Mouse (Mus musculus): ENCODE results near the gene Ing1. TPM values are rescaled to one million over a fixed set of nuclear protein-coding genes. Genes with fewer than 3 reads are reported as not detected.

The Ing1 gene
- polyA plus RNA-seq, 1 experiment from 2014 or later, result 35.9 TPM

DNA sequence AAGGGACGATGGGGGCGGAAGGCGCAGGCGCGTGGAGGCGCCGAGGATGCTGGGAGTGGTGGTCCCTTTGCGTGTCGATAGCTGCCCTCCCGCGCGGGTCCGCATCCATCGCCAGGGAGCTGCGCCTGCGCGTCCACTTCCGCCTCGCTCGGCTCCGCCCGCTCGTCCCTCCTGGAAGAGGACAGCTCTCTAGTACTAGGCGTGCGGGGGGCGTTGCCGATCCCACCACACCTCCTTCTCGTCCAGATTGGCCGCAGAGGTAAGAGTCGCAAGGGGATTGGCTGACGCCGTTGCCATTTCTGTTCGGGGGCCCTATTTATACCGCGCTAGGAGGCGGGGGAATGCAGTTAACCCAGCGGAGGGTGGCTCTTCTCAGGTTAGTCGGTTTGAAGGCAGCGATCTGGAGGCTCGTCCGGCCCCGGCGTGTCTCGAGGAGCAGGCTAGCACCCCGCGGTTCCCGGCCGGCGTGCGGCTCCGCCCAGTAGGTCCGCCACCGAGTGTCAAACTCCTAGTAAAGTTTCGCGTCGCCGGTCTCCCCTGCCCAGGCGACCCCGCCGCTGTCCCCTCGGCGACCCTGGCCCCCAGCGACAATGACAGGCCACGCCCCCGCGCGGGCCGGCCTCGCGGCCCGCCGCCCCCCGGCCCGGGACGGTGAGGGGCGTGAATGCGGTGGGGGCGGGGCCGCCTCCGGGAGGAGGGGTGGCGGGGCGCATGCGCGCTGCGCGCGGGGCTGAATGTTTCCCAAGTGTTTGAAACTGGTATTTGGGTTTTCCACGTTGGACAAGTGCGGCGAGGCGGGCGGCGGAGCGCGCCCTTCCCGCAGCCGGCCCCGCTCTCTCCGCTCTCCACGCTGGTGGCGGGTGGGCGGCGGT is 585 bp downstream of the Ing1 start:
- Histone ChIP-seq H3K27ac (replicated peaks; ENCODE audit: low read depth, low read length) (peak overlapping the region; percentile 99), H3K9ac (ENCODE audit: low read depth, low read length) (peak overlapping the region; percentile 92), H3K4me2 (ENCODE audit: low read depth, low read length) (peak overlapping the region; percentile 68), H3K4me1 (ENCODE audit: control insufficient read depth, insufficient read depth, low read length) (peaks cover 20% of the 10 kb centered on the region), H3K4me3 (ENCODE audit: low read depth, low read length) (peak overlapping the region; percentile 72), H3K27me3 (replicated peaks; ENCODE audit: control insufficient read depth, insufficient read depth, low read length) (no peaks in the 10 kb centered on the region), H3K36me3 (ENCODE audit: control insufficient read depth, insufficient read depth, low read length) (no peaks in the 10 kb centered on the region), H3K9me3 (ENCODE audit: control insufficient read depth, low read length) (no peaks in the 10 kb centered on the region)
- peak; percentile 88 for ATAC-seq (ENCODE audit: low read depth)
- peak; percentile 100 for DNase-seq (ENCODE audit: low spot score)
- WGBS, result 0% methylated on average over 27 of the region's 103 CpGs

DNA sequence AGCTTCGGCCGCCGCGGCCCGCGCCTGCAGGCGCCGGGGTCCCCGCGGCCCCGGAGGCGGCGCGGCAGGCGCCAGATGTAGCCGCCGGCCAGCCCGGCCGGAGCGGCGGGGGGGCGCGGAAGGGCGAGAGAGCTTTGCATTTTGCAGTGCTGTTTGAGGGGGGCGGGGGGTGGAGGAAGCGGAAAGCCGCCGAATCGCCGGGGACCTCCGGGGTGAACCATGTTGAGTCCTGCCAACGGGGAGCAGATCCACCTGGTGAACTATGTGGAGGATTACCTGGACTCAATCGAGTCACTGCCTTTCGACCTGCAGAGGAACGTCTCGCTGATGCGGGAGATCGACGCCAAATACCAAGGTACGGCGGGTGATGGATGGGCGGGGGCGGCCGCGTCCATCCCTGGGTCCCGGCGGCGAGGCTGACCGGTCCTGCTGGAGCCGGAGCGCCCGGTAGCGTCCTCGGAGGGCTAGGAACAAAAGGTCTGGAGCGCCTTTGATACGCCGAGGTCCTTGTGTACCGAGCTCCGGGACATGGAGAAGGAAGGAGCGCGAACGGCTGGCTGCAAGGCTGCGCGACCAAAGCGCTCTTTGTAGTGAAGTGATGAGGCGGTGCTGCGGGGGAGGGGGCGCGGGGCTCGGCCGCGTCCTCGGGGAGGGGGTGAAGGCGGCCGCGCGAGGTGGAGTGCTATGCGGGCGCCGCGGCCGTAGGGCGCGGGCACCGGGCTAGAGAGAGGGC is 1.5 kb downstream of the Ing1 start:
- Histone ChIP-seq H3K27me3 (replicated peaks; ENCODE audit: control insufficient read depth, insufficient read depth, low read length) (no peaks in the 10 kb centered on the region), H3K4me2 (ENCODE audit: low read depth, low read length) (peak overlapping the region; percentile 68), H3K4me3 (ENCODE audit: low read depth, low read length) (peak overlapping the region; percentile 72), H3K4me1 (ENCODE audit: control insufficient read depth, insufficient read depth, low read length) (peaks cover 19% of the 10 kb centered on the region), H3K9me3 (ENCODE audit: control insufficient read depth, low read length) (no peaks in the 10 kb centered on the region), H3K36me3 (ENCODE audit: control insufficient read depth, insufficient read depth, low read length) (peaks cover 7% of the 10 kb centered on the region), H3K9ac (ENCODE audit: low read depth, low read length) (peak overlapping the region; percentile 92), H3K27ac (replicated peaks; ENCODE audit: low read depth, low read length) (peak overlapping the region; percentile 97)
- ATAC-seq (ENCODE audit: low read depth), result no peak
- under 1% methylated on average over 67 of the region's 85 CpGs for WGBS
- peak; percentile 31 for DNase-seq (ENCODE audit: low spot score)

DNA sequence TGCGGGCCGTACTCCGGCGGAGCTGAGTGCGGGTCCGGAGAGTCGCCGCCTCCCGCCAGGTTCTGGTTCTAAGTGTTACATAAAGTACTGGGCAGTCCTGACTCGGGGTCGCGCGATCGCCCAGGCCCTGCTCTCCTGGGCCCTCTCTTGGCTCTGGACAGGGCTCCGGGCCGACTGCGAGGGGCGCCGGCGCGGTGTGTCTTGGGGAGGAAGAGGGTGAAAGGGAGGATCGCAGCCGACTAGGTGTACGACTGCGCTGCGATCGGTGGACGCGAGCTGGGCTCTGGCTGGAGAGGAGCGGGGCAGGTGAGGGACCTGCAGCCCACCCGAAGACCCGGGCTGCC is 2.0 kb downstream of the Ing1 start:
- Histone ChIP-seq H3K27ac (replicated peaks; ENCODE audit: low read depth, low read length) (peak overlapping the region; percentile 97), H3K4me3 (ENCODE audit: low read depth, low read length) (peak overlapping the region; percentile 72), H3K4me2 (ENCODE audit: low read depth, low read length) (peak overlapping the region; percentile 68), H3K36me3 (ENCODE audit: control insufficient read depth, insufficient read depth, low read length) (peaks cover 12% of the 10 kb centered on the region), H3K27me3 (replicated peaks; ENCODE audit: control insufficient read depth, insufficient read depth, low read length) (no peaks in the 10 kb centered on the region), H3K4me1 (ENCODE audit: control insufficient read depth, insufficient read depth, low read length) (peaks cover 19% of the 10 kb centered on the region), H3K9ac (ENCODE audit: low read depth, low read length) (peak overlapping the region; percentile 92), H3K9me3 (ENCODE audit: control insufficient read depth, low read length) (no peaks in the 10 kb centered on the region)
- ATAC-seq (ENCODE audit: low read depth) (no peak), DNase-seq (ENCODE audit: low spot score) (no peak)
- 0% methylated on average over 22 of the region's 32 CpGs for WGBS

DNA sequence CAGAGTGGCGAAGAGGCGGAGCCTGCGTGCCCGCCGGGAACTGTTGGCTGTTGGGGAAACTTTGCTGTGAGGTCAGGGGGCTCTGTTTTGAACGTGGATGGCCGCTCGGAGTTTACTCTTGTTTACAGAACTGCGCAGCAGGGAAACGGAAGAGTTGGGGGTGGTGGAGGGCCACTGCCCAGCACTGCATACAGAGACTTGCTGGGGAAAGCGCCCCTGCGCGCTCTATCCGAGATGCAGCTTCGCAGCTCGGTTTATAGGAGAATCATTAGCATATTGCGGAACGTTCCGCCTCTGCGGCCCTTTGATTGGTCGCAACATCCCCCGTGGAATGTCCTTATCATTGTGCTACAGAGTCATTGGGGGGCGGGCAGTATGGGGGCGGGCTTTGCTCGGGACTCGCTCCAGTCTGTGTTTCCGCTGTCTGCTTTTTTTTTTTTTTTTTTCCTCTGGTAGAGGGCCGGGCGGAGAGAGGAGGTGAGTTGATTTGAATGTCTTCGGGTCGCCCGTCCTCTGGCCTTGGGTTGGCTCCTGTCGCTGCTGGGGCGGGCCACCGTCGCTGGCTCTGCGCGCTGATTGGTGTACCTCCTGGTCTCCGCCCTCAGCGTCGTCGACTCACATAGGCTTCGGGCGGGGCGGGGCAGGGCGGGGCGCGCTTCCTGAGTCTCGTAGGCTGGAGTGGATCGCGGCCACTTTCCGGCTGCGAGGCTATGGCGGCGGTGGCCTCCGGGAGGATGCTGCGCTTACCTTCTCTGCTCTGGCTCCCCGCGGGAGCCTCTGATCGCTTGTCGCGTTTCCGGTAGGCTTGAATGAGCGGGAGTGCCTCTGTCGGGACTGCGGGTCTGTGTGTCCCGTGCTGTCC is 2.6 kb downstream of the Ing1 start:
- under 1% methylated on average over 60 of the region's 67 CpGs for WGBS
- H3K27me3 ChIP-seq (replicated peaks; ENCODE audit: control insufficient read depth, insufficient read depth, low read length), result no peaks in the 10 kb centered on the region
- peak overlapping the region; percentile 97 for H3K27ac ChIP-seq (replicated peaks; ENCODE audit: low read depth, low read length)

DNA sequence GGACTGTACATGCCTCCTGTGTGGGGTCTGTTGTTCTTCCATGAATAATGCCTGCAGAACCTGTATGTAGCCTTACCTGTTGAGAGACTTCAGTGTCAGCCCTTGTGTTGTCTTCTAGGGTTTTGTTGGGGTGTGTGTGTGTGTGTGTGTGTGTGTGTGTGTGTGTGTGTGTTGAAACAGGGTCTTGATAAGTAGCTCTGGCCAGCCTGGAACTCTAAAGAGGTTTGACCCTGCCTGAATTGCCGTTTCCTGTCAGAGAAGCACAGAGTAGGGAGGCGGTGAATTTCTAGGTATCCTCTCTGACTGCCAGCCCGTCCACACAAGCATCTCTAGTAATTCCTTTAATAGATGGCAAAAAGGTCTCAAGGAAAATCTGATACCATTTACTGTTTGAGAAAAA is 4.1 kb downstream of the Ing1 start:
- Histone ChIP-seq H3K9ac (ENCODE audit: low read depth, low read length) (no peak overlapping the region), H3K4me3 (ENCODE audit: low read depth, low read length) (no peak overlapping the region)

More for the DNA sequence above, 2.6 kb downstream of the Ing1 start:
- H3K4me3 ChIP-seq (ENCODE audit: low read depth, low read length), result peak overlapping the region; percentile 72
- peaks cover 12% of the 10 kb centered on the region for H3K36me3 ChIP-seq (ENCODE audit: control insufficient read depth, insufficient read depth, low read length)
- peak; percentile 83 for ATAC-seq (ENCODE audit: low read depth)
- H3K9ac ChIP-seq (ENCODE audit: low read depth, low read length), result peak overlapping the region; percentile 92
- peak overlapping the region; percentile 71 for H3K4me2 ChIP-seq (ENCODE audit: low read depth, low read length)
- H3K9me3 ChIP-seq (ENCODE audit: control insufficient read depth, low read length), result no peaks in the 10 kb centered on the region
- peak; percentile 99 for DNase-seq (ENCODE audit: low spot score)
- peaks cover 19% of the 10 kb centered on the region for H3K4me1 ChIP-seq (ENCODE audit: control insufficient read depth, insufficient read depth, low read length)

DNA sequence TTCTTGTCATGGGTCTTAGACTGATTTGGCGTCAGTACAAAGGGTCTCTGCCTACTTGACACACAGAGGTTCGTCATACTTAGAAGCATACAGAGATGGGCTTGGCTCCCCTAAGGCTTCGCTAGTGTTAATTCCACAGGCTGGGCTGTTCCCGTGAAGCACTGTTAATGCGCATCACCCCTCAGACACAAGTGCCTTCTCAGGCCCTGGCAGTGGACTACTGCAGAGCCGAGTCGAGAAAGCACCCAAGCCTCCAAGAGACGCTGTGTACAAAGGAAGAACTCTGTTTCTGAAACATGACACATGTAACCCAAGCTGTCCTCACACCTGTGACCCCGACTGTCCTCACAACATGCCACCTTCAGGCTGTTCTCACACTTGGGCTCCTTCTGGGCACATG is 4.8 kb downstream of the Ing1 start:
- DNase-seq (ENCODE audit: low spot score) (no peak), ATAC-seq (ENCODE audit: low read depth) (no peak)
- Histone ChIP-seq H3K27me3 (replicated peaks; ENCODE audit: control insufficient read depth, insufficient read depth, low read length) (no peaks in the 10 kb centered on the region), H3K9ac (ENCODE audit: low read depth, low read length) (no peak overlapping the region), H3K4me3 (ENCODE audit: low read depth, low read length) (no peak overlapping the region), H3K36me3 (ENCODE audit: control insufficient read depth, insufficient read depth, low read length) (peaks cover 33% of the 10 kb centered on the region), H3K4me1 (ENCODE audit: control insufficient read depth, insufficient read depth, low read length) (peaks cover 9% of the 10 kb centered on the region), H3K27ac (replicated peaks; ENCODE audit: low read depth, low read length) (no peak overlapping the region), H3K4me2 (ENCODE audit: low read depth, low read length) (no peak overlapping the region), H3K9me3 (ENCODE audit: control insufficient read depth, low read length) (no peaks in the 10 kb centered on the region)
- 75% methylated on average over 9 of the region's 9 CpGs for WGBS

More for the DNA sequence above, 4.1 kb downstream of the Ing1 start:
- no peak overlapping the region for H3K27ac ChIP-seq (replicated peaks; ENCODE audit: low read depth, low read length)
- no peak overlapping the region; the same call in 1 of the 2 replicates for H3K4me2 ChIP-seq (ENCODE audit: low read depth, low read length)
- no peak for DNase-seq (ENCODE audit: low spot score)
- peaks cover 26% of the 10 kb centered on the region for H3K36me3 ChIP-seq (ENCODE audit: control insufficient read depth, insufficient read depth, low read length)
- 61% methylated on average over 3 of the region's 3 CpGs for WGBS
- H3K9me3 ChIP-seq (ENCODE audit: control insufficient read depth, low read length), result no peaks in the 10 kb centered on the region
- ATAC-seq (ENCODE audit: low read depth), result no peak
- H3K27me3 ChIP-seq (replicated peaks; ENCODE audit: control insufficient read depth, insufficient read depth, low read length), result no peaks in the 10 kb centered on the region
- peaks cover 11% of the 10 kb centered on the region for H3K4me1 ChIP-seq (ENCODE audit: control insufficient read depth, insufficient read depth, low read length)

DNA sequence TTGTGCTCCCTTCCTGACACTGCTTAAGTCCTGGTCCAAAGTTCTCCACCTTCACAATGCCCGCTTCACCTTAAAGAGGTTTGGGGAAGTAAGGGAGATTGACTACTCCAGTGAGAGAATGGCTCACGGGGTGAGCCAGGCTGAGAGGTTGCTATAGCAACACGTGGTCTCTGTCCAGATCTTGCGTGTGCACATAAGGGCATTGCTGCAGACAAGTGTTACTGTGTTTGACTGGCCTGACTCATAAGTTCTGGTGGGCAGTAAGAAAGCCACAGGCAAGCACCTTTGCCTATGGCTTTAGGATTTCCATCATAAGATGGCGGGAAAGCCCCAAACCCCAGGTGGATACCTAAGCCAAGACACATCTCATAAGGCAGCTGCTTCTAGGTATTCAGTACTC is 8.9 kb downstream of the Ing1 start:
- peaks cover 3% of the 10 kb centered on the region for H3K4me1 ChIP-seq (ENCODE audit: control insufficient read depth, insufficient read depth, low read length)
- WGBS, result 84% methylated on average over 5 of the region's 5 CpGs
- H3K4me3 ChIP-seq (ENCODE audit: low read depth, low read length), result no peak overlapping the region
- no peak overlapping the region for H3K27ac ChIP-seq (replicated peaks; ENCODE audit: low read depth, low read length)
- peaks cover 55% of the 10 kb centered on the region for H3K36me3 ChIP-seq (ENCODE audit: control insufficient read depth, insufficient read depth, low read length)
- no peak for ATAC-seq (ENCODE audit: low read depth)
- DNase-seq (ENCODE audit: low spot score), result no peak
- H3K4me2 ChIP-seq (ENCODE audit: low read depth, low read length), result no peak overlapping the region
- no peak overlapping the region for H3K9ac ChIP-seq (ENCODE audit: low read depth, low read length)
- no peaks in the 10 kb centered on the region for H3K27me3 ChIP-seq (replicated peaks; ENCODE audit: control insufficient read depth, insufficient read depth, low read length)
- no peaks in the 10 kb centered on the region for H3K9me3 ChIP-seq (ENCODE audit: control insufficient read depth, low read length)

DNA sequence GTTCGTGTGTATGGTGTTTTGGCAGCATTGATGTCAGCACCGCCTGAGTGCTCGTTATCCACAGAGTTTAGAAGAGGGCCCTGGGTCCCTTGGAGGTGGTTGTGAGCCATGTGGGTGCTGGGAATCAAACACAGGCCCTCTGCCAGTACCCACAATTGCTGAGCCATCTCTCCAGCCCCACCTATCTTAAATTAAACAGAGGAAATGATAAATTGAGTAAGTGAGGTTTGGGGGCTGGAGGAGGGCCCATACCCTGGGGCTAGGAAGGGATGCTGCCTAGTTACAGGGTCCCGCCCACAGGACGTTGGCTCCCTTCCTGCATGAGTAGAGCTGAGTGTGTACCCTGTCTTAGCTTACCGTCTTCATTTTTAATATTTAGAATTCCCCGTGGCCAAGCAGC is 9.3 kb downstream of the Ing1 start:
- DNase-seq (ENCODE audit: low spot score) (no peak), ATAC-seq (ENCODE audit: low read depth) (no peak)
- Histone ChIP-seq H3K4me3 (ENCODE audit: low read depth, low read length) (no peak overlapping the region), H3K36me3 (ENCODE audit: control insufficient read depth, insufficient read depth, low read length) (peaks cover 55% of the 10 kb centered on the region), H3K4me1 (ENCODE audit: control insufficient read depth, insufficient read depth, low read length) (no peaks in the 10 kb centered on the region), H3K9me3 (ENCODE audit: control insufficient read depth, low read length) (no peaks in the 10 kb centered on the region), H3K27me3 (replicated peaks; ENCODE audit: control insufficient read depth, insufficient read depth, low read length) (no peaks in the 10 kb centered on the region), H3K4me2 (ENCODE audit: low read depth, low read length) (no peak overlapping the region), H3K27ac (replicated peaks; ENCODE audit: low read depth, low read length) (no peak overlapping the region), H3K9ac (ENCODE audit: low read depth, low read length) (no peak overlapping the region)
- WGBS, result 81% methylated on average over 7 of the region's 7 CpGs

All from embryonic facial prominence, embryonic 14.5 days (tissue).